Mouse (Mus musculus): ENCODE data around the gene BC030499. TPM values are rescaled to one million over a fixed set of nuclear protein-coding genes. Genes with fewer than 3 reads are reported as not detected.

The BC030499 gene
- polyA plus RNA-seq, 1 experiment: not detected

DNA sequence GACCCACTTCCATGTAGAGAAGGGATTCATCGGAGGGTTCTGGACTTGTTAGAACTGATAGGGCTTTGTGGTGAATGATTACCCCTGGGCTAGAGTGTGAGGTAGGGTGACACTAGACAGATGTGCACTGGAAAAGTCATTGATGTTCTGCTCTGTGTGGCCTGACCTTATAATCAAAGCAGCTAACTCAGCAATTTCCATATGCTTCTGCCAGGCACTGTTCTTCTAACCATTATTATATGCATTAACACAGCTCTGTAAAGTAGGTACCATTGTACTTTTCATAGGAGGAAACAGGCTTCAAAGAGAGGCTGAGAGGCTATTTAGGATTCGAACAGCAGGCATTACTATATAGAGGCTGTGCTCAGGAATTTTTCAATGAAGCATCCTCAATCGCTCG, 36.6 kb downstream of the BC030499 start:
- Histone ChIP-seq H3K4me1 (ENCODE audit: control insufficient read depth, insufficient read depth, insufficient read length, low read length) (peaks cover 4% of the 10 kb centered on the region; the same call in 1 of the 2 replicates), H3K4me3 (ENCODE audit: insufficient read depth, low read depth, low read length) (no peak overlapping the region), H3K27ac (replicated peaks; ENCODE audit: low read depth, low read length) (no peak overlapping the region)

- H3K4me3 ChIP-seq (ENCODE audit: insufficient read depth, low read depth, low read length): peak within 1 kb of the TSS; percentile 97
- peak within 1 kb of the TSS; percentile 79 for H3K27ac ChIP-seq (replicated peaks; ENCODE audit: low read depth, low read length)
Measured at GRCm38 (mm10) chr11:78327634-78328511, 37.2 kb downstream of the BC030499 start, which contains the start of gene Pigs. Gene Pigs (plus strand): TSS chr11:78328415.

DNA sequence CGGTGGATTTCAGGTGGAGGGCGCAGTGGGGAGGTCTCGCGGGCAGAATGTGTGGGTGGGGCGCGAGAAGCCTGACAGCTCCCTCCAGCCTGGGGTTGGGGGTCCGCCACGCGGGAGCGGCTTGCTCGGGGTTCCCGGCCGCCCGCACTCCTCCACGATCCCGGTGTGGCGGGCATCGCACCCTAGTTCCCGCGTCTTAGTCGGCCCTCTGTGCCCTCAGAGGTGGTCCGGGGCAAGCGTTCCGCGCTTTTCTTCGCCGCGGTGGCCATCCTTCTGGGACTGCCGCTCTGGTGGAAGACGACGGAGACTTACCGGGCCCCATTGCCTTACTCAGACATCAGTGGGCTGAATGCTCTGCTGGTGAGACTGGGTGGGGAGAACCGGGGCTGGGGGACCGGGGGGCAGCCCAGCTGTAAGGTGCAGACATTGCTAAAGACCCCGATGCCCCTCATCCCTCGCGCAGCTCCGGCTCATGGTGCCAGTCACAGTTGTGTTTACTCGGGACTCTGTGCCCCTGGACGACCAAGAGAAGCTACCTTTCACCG, 37.9 kb downstream of the BC030499 start:
- H3K4me3 ChIP-seq (ENCODE audit: insufficient read depth, low read depth, low read length): peak overlapping the region; percentile 97
- H3K27ac ChIP-seq (replicated peaks; ENCODE audit: low read depth, low read length): no peak overlapping the region
- H3K4me1 ChIP-seq (ENCODE audit: control insufficient read depth, insufficient read depth, insufficient read length, low read length): no peaks in the 10 kb centered on the region

More at GRCm38 (mm10) chr11:78327634-78328511, 37.2 kb downstream of the BC030499 start, which contains the start of gene Pigs:
- peaks cover 3% of the 10 kb centered on the region; the same call in 1 of the 2 replicates for H3K4me1 ChIP-seq (ENCODE audit: control insufficient read depth, insufficient read depth, insufficient read length, low read length)

DNA sequence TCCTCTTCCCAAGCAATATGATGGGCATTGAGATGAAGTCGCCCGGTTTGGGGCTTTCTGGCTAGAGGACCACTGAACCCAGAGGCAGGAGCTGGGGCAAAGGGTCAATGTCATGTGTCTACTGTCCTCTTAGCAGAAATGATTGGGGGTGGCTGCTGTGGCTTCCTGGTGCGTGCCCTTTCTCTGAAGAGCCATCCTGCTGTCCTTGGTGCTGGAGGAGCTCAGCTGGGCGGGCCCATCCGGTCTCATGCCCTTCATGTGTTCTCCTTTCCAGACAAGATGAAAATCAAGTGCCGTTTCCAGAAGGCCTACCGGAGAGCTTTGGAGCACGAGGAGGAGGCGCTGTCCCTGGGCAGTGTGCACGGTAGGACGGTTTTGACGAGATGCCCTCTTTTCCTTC, 42.0 kb downstream of the BC030499 start:
- Histone ChIP-seq H3K4me1 (ENCODE audit: control insufficient read depth, insufficient read depth, insufficient read length, low read length) (no peaks in the 10 kb centered on the region), H3K4me3 (ENCODE audit: insufficient read depth, low read depth, low read length) (no peak overlapping the region), H3K27ac (replicated peaks; ENCODE audit: low read depth, low read length) (no peak overlapping the region)

DNA sequence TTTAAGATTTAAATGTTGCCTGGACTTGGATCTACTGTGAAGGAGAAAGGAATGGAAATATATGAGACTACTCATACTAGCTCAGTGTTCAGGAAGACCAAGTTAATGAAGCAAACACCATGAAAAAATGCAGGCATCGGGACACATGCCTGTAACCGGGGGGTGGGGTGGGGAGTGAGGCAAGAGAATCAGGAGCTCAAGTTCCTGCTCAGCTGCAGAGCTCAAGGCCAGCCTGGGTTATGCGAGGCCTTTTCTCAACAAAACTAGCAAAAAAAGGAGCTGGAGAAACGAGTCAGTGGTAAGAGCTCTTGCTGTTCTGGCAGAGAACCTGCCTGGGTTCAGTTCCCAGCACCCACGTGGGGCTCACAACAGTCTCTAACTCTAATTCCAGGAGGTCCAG, 43.4 kb downstream of the BC030499 start:
- no peak overlapping the region for H3K27ac ChIP-seq (replicated peaks; ENCODE audit: low read depth, low read length)
- H3K4me1 ChIP-seq (ENCODE audit: control insufficient read depth, insufficient read depth, insufficient read length, low read length): no peaks in the 10 kb centered on the region
- no peak overlapping the region for H3K4me3 ChIP-seq (ENCODE audit: insufficient read depth, low read depth, low read length)

DNA sequence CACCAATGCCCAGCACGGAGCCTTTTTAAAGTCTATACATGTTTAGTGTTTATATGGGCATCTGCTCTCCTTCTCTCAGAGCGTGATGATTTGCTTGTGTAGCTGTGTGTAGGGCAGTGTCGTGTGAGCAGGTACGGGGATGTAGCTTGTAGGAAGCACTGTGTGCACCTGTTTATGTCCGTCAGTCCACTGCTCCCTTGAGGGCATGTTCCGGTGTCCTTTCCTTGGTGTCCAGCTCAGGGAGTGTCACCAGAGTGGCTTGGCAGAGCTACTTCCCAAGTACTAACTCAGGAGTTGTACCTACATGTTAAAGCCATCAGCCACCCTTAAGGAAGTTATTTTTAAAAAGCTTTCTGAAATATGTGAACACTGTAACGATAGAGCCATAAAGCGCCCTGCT, 46.4 kb downstream of the BC030499 start:
- Histone ChIP-seq H3K27ac (replicated peaks; ENCODE audit: low read depth, low read length) (no peak overlapping the region), H3K4me1 (ENCODE audit: control insufficient read depth, insufficient read depth, insufficient read length, low read length) (no peaks in the 10 kb centered on the region)

GRCm38 (mm10) chr11:78341702-78342101, 51.1 kb downstream of the BC030499 start:
- Histone ChIP-seq H3K4me1 (ENCODE audit: control insufficient read depth, insufficient read depth, insufficient read length, low read length) (peaks cover 22% of the 10 kb centered on the region), H3K27ac (replicated peaks; ENCODE audit: low read depth, low read length) (no peak overlapping the region), H3K4me3 (ENCODE audit: insufficient read depth, low read depth, low read length) (no peak overlapping the region)

More for the DNA sequence above, 46.4 kb downstream of the BC030499 start:
- H3K4me3 ChIP-seq (ENCODE audit: insufficient read depth, low read depth, low read length): no peak overlapping the region

DNA sequence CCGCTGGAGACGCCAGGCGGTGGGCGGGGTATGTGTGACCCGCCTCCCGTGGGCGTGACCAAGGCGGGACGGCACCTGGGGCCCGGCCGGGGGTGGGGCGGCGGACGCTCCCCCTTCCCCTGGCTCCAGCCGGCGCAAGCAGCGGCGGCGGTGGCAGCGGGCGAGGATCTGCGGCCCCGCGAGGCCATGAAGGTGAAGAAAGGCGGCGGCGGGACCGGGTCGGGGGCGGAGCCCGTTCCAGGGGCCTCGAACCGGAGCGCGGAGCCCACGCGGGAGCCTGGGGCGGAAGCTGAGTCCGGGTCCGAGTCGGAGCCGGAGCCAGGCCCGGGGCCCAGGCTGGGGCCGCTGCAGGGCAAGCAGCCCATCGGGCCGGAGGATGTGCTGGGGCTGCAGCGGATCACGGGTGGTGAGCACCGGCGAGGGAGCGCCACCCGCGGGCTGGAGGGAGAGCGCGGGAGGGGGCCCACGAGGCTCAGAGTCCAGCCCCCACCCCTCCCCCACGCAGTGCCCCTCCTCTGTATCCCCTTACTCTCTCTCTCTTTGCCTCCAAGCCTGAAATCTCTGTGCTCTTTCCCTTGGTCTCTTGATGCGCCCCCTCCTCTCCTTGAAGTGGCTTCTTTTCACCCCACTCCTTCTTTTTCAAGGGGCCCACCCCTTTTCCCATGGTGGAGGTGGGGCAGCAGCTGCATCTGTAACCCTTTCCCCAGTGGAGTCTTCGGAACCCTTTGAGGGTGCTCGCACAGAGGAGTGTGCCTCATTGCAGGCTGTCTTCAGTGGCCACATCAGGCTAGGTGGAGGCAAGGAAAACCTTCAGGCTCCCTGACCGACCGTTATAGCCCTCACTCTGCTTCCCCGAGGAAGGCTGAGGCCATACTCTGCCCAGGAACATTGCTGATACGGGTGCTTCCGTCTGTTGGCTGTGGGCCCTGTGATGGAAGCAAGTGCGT, 53.0 kb downstream of the BC030499 start, which contains the start of gene Unc119:
Gene Unc119, plus strand, starts transcription at position 102 of the 947 bp plus-strand sequence.
- H3K4me1 ChIP-seq (ENCODE audit: control insufficient read depth, insufficient read depth, insufficient read length, low read length): peaks cover 28% of the 10 kb centered on the region
- peak within 1 kb of the TSS; percentile 33 for H3K27ac ChIP-seq (replicated peaks; ENCODE audit: low read depth, low read length)
- H3K4me3 ChIP-seq (ENCODE audit: insufficient read depth, low read depth, low read length): peak within 1 kb of the TSS; percentile 72

- Histone ChIP-seq H3K27ac (replicated peaks; ENCODE audit: low read depth, low read length) (peak overlapping the region; percentile 66), H3K4me3 (ENCODE audit: insufficient read depth, low read depth, low read length) (peak overlapping the region; percentile 72), H3K4me1 (ENCODE audit: control insufficient read depth, insufficient read depth, insufficient read length, low read length) (peaks cover 28% of the 10 kb centered on the region)
Measured at GRCm38 (mm10) chr11:78344328-78344889, 53.8 kb downstream of the BC030499 start.

GRCm38 (mm10) chr11:78344890-78345715, 54.5 kb downstream of the BC030499 start:
- Histone ChIP-seq H3K27ac (replicated peaks; ENCODE audit: low read depth, low read length) (peak overlapping the region; percentile 66), H3K4me1 (ENCODE audit: control insufficient read depth, insufficient read depth, insufficient read length, low read length) (peaks cover 32% of the 10 kb centered on the region), H3K4me3 (ENCODE audit: insufficient read depth, low read depth, low read length) (peak overlapping the region; percentile 72; the same call in 1 of the 2 replicates)

DNA sequence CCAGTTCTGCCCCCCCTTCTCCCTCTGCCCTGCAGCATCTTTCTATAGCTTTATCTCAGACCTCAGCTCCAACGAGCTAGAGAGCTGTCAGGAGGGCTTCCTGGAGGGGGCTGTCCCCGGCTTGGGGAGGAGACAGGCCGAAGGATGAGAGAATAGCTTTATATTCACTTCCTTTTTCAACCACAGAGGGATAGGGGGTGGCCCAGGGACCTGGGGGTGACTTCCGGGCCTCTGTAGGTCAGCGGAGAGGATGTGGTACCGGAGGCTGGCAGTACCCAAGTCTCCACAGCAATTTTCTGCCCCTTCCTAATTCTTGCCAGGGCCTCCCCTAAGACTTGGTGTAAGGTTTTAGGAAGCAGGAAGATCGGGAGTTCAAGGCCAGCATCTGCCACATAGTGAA, 55.2 kb downstream of the BC030499 start:
- H3K4me1 ChIP-seq (ENCODE audit: control insufficient read depth, insufficient read depth, insufficient read length, low read length): peaks cover 32% of the 10 kb centered on the region
- H3K27ac ChIP-seq (replicated peaks; ENCODE audit: low read depth, low read length): peak overlapping the region; percentile 66

More for the DNA sequence above, 55.2 kb downstream of the BC030499 start:
- H3K4me3 ChIP-seq (ENCODE audit: insufficient read depth, low read depth, low read length): no peak overlapping the region

Data from brown adipose tissue, adult 24 weeks (tissue).